Mouse (Mus musculus) common myeloid progenitor, adult 5-6 weeks (primary cell): Measurements from ENCODE around the gene Elmo1. TPM values are rescaled to one million over a fixed set of nuclear protein-coding genes. Genes with fewer than 3 reads are reported as not detected.

Source experiments
- ATAC-seq: replicated peaks from 2 replicates; pipeline ENCODE4 v1.8.0; 2016; ENCODE audit warnings: low read depth, mild to moderate bottlenecking, moderate TSS enrichment, inconsistent platforms; ENCODE audit not compliant: poor library complexity, severe bottlenecking
- total RNA-seq: library from RNA; stranded (forward); fragments of 200-1000, 187-1606 nt; gene quantifications from 2 replicates; pipeline ENCODE4 v1.2.3, GENCODE M21; 2017

Elmo1 gene
- total RNA-seq, 1 experiment from 2014 or later: 75.3 TPM

DNA sequence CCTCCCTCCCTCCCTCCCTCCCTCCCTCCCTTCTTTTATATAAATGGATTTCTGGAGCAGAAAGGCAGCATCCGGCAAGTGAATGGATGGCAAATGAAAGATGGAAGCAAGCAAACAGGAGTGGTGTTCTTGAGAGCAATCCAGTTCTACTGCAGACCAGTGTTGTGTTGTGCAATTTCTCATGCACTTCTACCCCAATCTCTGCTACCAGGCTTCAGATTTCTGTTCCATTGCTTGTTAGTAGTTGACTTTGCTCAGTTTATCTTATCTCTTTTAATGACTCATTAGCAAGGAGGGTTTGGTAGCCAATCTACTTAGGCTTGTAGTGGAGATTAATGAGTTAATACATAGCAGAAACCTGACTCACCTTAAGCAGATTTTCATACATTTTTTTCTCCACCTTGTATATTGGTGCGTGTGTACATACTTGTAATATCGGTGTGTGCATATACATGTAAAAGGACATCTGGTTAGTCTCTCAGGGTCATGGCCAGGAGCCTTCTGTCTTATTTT is 209.7 kb downstream of the Elmo1 start:
- ATAC-seq: no peak

DNA sequence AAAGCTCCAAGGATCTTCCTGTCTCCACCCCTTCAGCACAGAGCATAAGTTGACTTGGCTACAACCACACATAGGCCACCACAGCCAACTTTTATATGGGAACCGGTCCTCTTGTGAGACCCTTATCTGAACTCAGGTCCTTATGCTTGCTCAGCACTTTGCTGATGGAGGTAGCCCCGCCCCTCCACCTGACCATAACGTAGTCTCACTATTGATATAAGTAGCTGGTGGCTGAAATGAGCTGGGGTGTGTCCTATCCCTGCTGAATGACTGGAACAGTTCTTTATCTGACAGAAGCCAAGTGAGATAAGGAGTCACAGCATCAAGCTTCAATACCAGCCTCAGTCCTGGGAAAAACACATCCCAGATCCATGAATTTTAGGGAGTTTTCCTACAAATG is 210.2 kb downstream of the Elmo1 start:
- ATAC-seq: no peak

DNA sequence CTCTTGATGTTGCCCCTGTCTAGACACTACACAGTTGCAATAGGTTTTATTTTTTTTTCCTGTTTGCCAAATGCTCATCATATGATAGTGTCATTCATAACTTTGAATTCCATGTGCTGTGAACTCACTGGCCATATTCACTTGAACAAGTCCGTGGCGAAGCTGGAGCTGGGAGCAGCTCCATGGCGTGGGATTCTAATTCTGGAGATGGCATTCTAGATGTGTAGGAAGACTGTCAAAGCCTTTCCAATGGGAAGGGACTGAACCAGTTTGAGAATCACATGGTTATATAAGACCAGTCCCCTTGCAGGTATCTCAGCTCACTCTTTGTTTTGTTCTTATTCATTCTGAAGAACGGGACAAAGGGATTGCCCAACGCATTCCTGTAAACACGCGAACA is 211.4 kb downstream of the Elmo1 start:
- no peak for ATAC-seq

DNA sequence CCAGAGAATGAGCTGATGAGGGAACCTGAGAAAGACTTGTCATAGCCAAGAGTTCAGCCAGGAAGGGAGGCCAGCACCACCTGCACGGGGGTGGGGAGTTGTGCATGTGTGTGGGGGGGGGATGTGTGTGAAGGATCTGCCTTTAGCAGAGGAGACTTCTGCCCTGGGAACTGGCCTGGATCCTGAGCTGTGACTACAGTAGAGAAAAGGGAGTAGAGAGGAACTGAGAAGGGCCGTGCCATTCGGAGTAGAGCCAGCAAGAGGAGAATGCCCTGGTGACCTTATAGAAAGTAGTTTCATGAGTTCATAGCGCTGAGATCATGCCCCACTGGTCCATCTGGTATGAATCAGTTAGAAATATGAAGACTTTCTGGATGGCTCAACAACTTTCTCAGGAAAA is 215.2 kb downstream of the Elmo1 start:
- no peak for ATAC-seq

DNA sequence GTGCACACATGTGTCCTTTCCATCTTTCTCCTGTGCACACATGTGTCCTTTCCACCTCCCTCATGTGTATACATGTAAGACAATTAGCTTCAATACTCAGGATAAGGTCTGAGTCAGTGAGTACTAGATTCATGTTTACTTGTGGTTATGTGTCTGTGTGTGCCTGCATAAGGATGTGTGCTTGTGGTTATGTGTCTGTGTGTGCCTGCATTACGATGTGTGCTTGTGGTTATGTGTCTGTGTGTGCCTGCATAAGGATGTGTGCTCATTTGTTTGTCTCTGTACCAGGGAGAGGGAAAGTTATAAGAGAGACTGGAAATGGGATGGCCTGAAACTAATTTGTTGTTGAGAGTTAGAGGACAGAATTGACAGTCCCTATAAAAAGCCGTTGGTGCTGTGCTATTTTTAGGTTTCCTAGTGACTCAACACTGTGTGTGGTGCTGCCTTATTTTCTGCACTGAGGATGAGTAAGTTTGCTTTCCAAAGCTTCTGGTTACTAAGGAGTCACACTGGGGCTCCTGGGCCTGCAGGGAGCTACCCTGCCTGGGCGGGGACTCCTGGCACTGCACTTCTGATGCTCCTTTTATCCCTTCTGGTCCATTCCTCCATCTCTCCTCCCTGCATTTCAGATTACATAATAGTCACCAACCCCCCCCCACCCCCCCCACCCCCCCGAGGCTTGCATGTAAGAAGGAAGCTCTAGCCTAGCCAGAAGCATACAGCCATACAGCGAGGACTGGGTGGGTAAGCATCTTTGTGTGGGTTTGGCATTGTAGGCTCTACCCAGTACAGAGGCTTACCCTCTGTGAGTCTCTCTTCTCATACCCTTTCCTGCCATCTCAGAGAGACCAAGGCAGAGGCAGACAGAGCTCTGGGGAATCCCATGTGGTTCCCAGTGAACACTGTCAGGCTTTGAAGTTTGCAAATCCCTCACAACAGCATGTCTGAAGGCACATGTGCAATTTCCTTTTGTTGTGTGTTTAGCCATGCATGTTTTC is 216.1 kb downstream of the Elmo1 start:
- peak; percentile 78 for ATAC-seq

DNA sequence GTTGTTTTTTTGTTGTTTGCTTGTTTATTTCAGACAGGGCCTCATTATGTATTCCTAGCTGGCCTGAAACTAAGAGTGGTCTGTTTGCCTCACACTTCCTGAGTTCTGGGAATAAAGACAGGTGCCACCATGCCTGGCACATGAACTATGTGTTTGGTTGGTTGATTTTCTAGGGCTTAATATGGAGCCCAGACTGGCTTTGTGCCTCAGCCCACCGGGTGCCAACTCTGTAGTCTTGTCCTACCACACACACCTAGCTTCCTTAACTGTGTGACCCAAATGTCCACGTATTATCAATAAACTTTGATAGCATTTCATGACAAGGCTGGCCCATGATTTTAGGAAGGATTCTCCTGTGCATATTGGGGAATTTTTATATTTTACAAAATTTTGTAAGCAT is 217.0 kb downstream of the Elmo1 start:
- ATAC-seq: no peak

DNA sequence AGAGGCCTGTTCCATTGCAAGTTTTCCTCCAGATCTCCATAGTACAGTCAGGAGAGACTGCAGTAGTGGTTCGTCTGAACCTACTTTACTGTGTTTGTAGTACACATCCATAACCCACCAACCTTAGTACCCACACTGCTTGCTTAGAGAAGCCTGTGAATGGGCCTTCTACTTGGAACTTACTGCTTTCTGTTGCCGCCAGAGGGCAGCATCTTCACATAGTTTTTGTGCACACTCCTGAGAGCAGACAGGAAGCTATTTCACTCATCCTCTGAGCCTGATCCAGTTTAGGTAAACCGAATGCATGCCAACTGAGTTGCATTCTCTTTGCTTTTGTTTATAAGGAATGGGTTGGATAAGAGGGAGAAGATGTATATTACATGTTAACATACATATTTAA is 221.2 kb downstream of the Elmo1 start:
- ATAC-seq: peak; percentile 80

DNA sequence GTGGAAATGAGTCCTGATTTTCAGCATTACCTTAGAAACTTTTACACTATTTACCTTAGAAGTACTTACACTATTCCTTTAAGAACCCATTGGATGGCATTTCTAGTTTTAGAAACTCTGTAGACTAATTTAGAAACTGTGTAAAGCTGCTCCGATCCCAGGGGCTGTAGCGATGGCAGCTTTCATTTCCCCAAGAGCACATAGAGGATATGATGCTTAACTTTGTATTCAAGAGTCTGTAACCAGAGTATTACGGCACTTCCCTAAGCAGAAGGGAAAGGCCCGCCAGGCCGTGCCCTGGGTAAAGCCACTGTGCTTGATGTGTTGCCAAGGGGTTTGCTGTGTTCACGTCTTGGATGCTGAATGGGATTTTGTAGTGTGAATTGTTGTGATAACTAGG is 222.9 kb downstream of the Elmo1 start:
- peak; percentile 60 for ATAC-seq

DNA sequence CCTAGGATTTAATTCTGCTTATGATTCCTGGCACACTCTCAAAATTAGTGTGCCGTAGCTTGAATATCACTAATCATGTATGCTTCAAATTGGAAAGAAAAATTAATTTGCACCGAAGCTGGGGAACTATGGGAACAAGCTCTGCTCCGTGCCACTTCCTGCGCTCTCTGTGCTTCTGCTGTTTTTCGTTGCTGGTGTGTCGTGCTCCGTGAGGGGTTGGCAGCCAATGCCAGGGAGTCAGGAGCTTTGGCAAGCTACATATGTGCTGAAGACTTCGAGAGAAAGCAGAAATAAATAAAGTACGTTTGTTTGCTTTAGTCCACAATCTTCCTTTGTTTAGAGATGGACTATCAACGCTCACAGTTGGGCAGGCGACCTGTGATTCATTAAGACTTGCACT is 225.7 kb downstream of the Elmo1 start:
- ATAC-seq: no peak

DNA sequence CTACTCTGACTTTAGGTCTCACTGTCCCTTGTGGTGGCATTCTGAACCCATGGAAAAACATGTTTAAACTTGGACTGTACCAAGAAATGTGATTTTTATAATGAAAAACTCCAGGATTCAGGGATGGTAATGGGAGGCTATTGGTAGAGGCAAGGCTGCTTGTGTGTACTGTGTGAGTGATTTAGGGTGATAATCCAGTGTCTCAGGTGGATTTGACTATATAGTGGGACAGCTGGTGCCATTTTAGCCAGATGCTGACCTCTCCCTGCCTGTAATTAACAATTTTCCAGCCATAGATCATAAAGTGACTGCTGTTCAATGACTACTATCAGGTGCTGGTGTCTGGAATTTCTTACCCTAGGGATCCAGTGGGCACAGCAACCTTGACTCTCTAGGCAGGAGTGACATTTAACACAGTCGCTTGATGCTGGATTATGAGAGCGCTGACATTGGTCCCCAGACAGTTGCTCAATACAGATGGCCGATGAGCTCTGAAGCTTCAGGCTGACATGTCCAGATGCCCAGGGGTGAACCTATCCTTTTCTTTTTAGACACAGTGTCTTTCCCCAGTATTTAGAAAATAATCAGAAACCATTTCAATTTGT is 228.3 kb downstream of the Elmo1 start:
- no peak for ATAC-seq

DNA sequence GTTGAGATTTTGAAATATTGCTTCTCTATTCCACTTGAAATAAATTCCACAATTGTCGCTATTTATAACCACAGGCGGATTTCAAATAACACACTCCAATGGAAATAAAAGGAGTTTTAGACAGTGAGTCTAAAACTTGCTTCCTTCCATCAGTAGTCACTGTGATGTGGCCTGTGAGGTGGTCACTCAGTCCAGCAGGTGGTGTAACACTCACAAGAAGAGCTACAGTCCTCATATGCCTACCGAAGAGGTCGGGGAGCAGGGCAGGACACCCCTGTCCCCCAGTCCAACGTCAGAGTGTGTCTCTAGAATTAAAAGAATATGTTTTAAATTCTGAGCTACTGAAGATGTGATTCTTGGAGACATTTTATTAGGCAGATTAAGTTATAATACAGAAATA is 229.8 kb downstream of the Elmo1 start:
- no peak for ATAC-seq

DNA sequence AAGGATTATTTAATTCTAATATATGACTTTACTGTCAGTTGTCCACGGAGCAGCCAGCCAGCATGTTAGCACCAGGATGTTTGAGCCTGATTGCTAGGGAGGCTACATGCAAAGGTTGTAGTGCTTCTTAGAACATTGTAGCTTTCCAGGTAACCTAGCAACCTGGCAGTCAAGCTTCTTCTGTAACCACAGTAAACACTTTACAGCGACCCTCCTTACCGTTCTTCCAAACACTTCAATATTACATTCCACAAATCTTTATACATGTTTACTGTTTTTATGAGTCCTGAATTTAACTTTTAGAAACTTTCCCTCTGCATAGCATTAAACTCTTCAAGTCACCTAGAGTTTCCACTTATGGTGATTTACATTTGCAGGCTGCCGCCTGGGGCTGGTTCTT is 233.1 kb downstream of the Elmo1 start:
- no peak for ATAC-seq

DNA sequence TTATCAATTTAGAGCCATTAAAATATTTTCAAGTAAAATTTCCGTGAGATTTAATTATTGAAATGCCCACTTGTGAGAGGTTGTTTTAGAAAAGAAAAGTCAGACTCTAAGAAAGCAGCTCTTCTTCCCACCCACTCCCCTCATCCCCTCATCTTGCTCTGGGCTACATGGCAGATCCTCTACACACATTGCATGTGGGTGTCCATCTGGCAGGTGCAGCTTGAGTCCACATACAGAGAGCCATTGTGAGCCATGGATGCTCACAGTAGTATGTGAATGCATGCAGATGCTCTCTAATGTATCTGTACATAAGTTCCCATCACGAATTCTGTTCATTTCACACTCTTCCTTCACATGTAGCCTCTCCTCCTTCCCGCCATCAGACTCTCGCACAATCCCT is 236.7 kb downstream of the Elmo1 start:
- ATAC-seq: no peak

DNA sequence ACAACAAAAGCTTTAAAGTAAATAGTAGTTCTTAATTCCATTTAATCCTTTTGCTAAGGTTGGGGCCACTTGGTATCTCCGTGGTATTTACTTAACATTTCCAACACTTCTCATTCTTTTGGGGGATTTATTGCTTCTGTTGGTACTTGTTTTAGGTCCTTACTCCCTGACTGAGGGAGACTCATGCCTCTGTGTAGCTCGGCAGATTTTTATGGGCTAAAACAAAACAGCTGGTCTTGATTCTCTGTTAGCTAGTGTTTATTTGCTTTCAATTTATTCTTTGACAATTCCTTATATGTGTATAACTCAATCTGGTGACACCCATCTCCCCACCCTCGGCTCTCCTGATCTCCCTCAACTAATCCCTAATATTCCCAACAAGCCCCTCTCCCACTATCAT is 237.6 kb downstream of the Elmo1 start:
- ATAC-seq: no peak

DNA sequence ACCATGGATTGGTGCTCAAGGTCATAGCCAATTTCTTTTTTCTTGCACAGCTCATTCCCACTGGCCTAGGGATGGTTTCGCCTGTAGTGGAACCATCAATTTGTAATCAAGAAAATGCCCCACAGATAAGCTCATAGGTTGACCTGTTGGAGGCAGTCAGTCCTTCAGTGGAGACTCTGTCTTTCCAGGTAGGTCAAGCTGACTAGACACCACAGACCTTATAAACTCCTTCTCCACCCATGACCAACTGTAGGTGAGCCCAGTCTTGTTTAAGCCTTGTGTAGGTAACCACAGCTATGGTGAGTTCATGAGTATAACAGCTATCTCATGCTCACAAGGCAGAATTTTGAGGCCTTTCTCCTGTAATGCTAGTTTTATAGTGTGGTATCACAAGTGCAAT is 238.3 kb downstream of the Elmo1 start:
- ATAC-seq: no peak

DNA sequence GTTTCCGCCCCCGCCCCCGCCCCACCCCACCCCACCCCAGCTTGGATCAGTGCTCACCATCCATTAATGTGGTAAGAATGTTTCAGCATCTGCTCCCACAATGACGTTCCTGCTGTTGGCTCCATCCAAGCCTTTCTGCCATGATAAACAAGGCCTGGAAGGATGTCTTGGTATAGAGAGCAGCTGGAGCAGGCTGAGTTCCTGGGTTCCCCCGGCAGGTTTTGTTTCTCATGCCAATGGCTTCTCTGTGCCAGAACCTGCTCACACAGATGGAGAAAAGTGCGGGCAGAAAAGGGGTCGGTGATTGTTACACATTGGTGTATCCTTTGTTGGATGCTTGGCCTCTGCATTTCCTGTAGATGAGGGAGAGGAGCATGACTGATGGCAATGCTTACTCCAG is 240.6 kb downstream of the Elmo1 start:
- ATAC-seq: no peak

DNA sequence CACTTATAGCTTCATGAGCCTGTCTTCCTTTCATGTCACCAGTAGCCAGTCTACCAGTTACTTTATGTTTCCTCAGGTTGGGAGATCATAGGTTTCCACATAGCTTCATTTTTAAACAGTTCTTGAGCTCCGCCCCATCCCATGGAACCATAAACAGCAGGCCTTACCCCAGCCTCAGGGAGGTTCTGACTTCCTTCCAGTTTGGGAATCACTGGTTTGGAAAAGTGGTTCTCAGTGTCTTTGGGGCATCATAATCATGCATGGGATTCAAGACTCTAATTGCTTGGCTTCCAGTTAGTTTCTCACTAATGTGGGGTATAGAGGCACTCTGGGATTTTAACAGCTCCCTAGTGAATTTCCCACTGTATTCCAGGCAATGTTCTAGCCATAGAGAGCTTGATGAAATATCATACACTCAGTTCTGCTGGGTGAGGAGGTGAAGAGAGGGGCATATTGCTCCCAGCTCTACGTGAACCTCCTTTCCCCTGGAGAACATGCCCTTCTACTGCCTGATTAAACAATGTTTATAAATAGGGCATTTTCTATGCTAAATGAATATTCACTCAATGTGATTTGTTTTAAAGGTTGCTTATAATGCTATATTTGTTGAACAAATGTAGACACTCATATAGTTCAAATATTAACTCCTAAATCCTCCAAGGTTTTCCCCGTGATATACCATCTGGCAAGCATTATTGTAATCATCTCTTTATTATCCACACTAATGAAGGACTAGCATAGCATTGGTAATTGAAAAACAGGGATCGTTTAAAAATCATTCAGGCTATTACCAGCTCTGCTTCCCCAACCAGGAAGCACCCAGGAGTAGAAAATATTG is 244.9 kb downstream of the Elmo1 start:
- ATAC-seq: no peak

DNA sequence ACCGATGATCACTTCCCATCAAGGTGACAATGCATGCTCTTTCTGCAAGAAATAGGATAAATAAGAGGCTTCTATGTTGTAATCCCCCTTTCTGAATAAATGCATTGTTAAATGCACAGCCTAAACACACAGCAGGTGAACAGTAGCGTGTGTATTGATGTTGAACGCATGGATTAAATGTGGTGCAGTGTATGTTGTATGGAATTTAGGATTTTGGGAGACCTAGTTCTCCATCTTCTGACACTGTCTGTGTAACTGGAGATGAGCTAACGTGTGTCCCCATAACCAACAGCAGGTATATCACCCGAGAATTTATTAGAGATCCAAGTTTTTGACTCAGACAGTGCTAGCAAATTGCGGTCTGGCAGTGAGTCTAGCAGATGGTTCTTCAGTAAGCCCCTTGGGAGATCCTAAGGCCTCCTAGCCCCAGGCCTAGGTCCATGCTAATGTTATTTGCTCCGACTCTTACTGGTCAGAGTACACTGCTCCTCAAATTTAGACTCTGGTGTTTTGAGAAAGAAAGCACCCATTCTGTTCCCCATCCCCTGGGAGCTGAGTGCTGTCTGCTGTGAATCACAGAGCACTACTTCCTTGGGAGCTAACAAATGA is 245.6 kb downstream of the Elmo1 start:
- no peak for ATAC-seq

DNA sequence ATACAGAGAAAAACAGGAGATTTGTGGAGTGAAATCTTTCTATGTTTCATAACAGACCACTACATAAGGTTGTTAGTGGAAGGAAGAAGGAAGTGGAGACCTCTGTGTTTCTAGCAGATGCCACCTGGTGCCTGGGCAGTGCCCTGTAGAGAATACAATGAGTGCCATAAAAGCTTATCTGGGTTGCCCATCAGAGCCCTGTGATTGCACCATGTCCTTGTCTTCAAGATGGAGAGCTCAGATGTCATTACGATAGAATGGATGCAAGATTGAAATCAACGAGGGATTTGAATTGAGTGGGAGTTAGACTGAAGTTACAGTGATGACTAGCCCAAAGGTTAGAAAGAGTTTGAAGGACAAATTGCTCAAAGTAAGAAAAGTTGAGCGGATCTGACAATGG is 252.5 kb downstream of the Elmo1 start:
- ATAC-seq: no peak

DNA sequence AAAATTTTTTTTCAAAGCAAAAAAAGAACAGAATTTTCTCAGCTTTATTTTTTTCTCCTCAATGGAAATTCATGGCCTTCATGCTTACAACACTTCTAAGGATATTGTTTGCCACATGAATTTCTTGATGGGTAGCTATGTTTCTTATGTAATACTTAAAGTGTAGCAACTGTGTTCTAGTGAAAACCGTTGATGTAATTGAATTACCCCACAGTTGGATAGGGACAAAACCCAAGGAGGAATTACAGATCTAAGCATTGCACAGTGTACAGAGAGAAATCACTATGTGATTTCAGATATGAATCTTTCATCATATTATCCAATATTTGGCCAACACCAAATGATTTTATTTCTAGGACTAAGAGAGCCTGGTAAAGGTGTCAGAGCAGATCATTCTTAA is 259.4 kb downstream of the Elmo1 start:
- ATAC-seq: no peak
